Mouse (Mus musculus): ENCODE results near the gene Atrnl1. TPM values are rescaled to one million over a fixed set of nuclear protein-coding genes. Genes with fewer than 3 reads are reported as not detected.

Atrnl1 gene
- total RNA-seq, 1 experiment = 6.7 TPM

- H3K4me3 ChIP-seq (ENCODE audit: insufficient read depth in 1 of 2, low read depth in 1 of 2, low read length in 2 of 2, poor library complexity in 1 of 2, severe bottlenecking in 1 of 2) = no peak overlapping the region
- in situ Hi-C loops (cut with MboI; ENCODE audit: low sequenced_read_pairs in 2 of 2, unreplicated experiment in 2 of 2) = loop anchor here (10.0 to 25.0 kb wide), 2 partner anchors 164 to 487 kb away; no protein-coding TSS in a partner anchor
- no peaks in the 10 kb centered on the region for H3K9me3 ChIP-seq (ENCODE audit: control insufficient read depth, insufficient read depth, low read depth, low read length)
- H3K9ac ChIP-seq (ENCODE audit: insufficient read depth, low read depth, low read length, poor library complexity, severe bottlenecking) = no peak overlapping the region
- H3K27ac ChIP-seq (ENCODE audit: insufficient read depth, low read depth, low read length, poor library complexity, severe bottlenecking) = no peak overlapping the region; the same call in 1 of the 2 replicates
- no peaks in the 10 kb centered on the region for H3K4me1 ChIP-seq (ENCODE audit: control insufficient read depth in 2 of 2, insufficient read depth in 2 of 2, low read length in 2 of 2, poor library complexity in 1 of 2)
- TF ChIP-seq ZC3H11A (IDR thresholded peaks at IDR 0.05; ENCODE audit: borderline replicate concordance, low read depth, low read length) = no peak
- no peak for TF ChIP-seq HCFC1 (IDR thresholded peaks at IDR 0.05; ENCODE audit: borderline replicate concordance, insufficient read depth, low read length)
- TF ChIP-seq MAFK (IDR thresholded peaks at IDR 0.05; ENCODE audit: insufficient read depth, low read depth, low read length) = no peak
- no peak for TF ChIP-seq CHD2 (IDR thresholded peaks at IDR 0.05; ENCODE audit: low read depth, low read length)
- TF ChIP-seq ZNF384 (IDR thresholded peaks at IDR 0.05; ENCODE audit: low read depth, low read length) = no peak
- no peak for DNase-seq (ENCODE audit: low read depth, low spot score)
- H3K36me3 ChIP-seq (ENCODE audit: control insufficient read depth, insufficient read depth, low read length, poor library complexity, severe bottlenecking) = peaks cover 3% of the 10 kb centered on the region; the same call in 1 of the 2 replicates
Measured at GRCm38 (mm10) chr19:57648944-57649271, 38.1 kb downstream of the Atrnl1 start.

DNA sequence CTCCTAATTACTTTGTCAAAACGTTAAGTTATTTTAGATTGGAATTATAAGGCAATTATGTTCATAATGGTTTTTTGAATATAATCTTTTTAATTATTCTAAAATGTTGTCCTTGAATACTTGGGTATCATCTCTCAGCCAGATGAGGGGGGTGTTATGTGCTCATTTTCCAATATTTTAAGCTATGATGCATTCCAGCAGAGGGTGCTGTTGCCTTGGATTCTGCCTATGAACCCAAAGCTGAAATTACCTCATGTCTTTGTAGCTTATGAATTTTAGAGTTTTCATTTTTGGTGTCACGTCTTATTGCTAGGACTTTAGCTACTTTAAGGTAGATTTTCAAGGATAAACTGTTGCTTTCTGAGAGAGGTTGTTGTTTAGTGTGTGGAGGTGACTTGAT is 44.2 kb downstream of the Atrnl1 start:
- H3K4me1 ChIP-seq (ENCODE audit: control insufficient read depth in 2 of 2, insufficient read depth in 2 of 2, low read length in 2 of 2, poor library complexity in 1 of 2) = peaks cover 0 to 9% of the 10 kb centered on the region in 2 experiments; a peak in 1 of 4 replicates
- H3K9ac ChIP-seq (ENCODE audit: insufficient read depth, low read depth, low read length, poor library complexity, severe bottlenecking) = no peak overlapping the region
- H3K4me3 ChIP-seq (ENCODE audit: insufficient read depth in 1 of 2, low read depth in 1 of 2, low read length in 2 of 2, poor library complexity in 1 of 2, severe bottlenecking in 1 of 2) = no peak overlapping the region
- no peaks in the 10 kb centered on the region for H3K9me3 ChIP-seq (ENCODE audit: control insufficient read depth, insufficient read depth, low read depth, low read length)
- no peak overlapping the region for H3K27ac ChIP-seq (ENCODE audit: insufficient read depth, low read depth, low read length, poor library complexity, severe bottlenecking)
- TF ChIP-seq CHD2 (IDR thresholded peaks at IDR 0.05; ENCODE audit: low read depth, low read length) (no peak), MAFK (IDR thresholded peaks at IDR 0.05; ENCODE audit: insufficient read depth, low read depth, low read length) (no peak), ZC3H11A (IDR thresholded peaks at IDR 0.05; ENCODE audit: borderline replicate concordance, low read depth, low read length) (no peak), ZNF384 (IDR thresholded peaks at IDR 0.05; ENCODE audit: low read depth, low read length) (no peak), HCFC1 (IDR thresholded peaks at IDR 0.05; ENCODE audit: borderline replicate concordance, insufficient read depth, low read length) (no peak)
- H3K36me3 ChIP-seq (ENCODE audit: control insufficient read depth, insufficient read depth, low read length, poor library complexity, severe bottlenecking) = peaks cover 15% of the 10 kb centered on the region
- no peak for DNase-seq (ENCODE audit: low read depth, low spot score)
- in situ Hi-C loops (cut with MboI; ENCODE audit: low sequenced_read_pairs in 2 of 2, unreplicated experiment in 2 of 2) = no loop called here

- DNase-seq (ENCODE audit: low read depth, low spot score) = no peak
- Histone ChIP-seq H3K27ac (ENCODE audit: insufficient read depth, low read depth, low read length, poor library complexity, severe bottlenecking) (no peak overlapping the region), H3K4me3 (ENCODE audit: insufficient read depth in 1 of 2, low read depth in 1 of 2, low read length in 2 of 2, poor library complexity in 1 of 2, severe bottlenecking in 1 of 2) (no peak overlapping the region), H3K9ac (ENCODE audit: insufficient read depth, low read depth, low read length, poor library complexity, severe bottlenecking) (no peak overlapping the region), H3K4me1 (ENCODE audit: control insufficient read depth in 2 of 2, insufficient read depth in 2 of 2, low read length in 2 of 2, poor library complexity in 1 of 2) (peaks cover 0 to 9% of the 10 kb centered on the region in 2 experiments; a peak in 1 of 4 replicates), H3K36me3 (ENCODE audit: control insufficient read depth, insufficient read depth, low read length, poor library complexity, severe bottlenecking) (peaks cover 18% of the 10 kb centered on the region), H3K9me3 (ENCODE audit: control insufficient read depth, insufficient read depth, low read depth, low read length) (no peaks in the 10 kb centered on the region)
- in situ Hi-C loops (cut with MboI; ENCODE audit: low sequenced_read_pairs in 2 of 2, unreplicated experiment in 2 of 2) = no loop called here
- no peak for TF ChIP-seq ZNF384 (IDR thresholded peaks at IDR 0.05; ENCODE audit: low read depth, low read length)
- TF ChIP-seq HCFC1 (IDR thresholded peaks at IDR 0.05; ENCODE audit: borderline replicate concordance, insufficient read depth, low read length) = no peak
- no peak for TF ChIP-seq MAFK (IDR thresholded peaks at IDR 0.05; ENCODE audit: insufficient read depth, low read depth, low read length)
- TF ChIP-seq CHD2 (IDR thresholded peaks at IDR 0.05; ENCODE audit: low read depth, low read length) = no peak
- TF ChIP-seq ZC3H11A (IDR thresholded peaks at IDR 0.05; ENCODE audit: borderline replicate concordance, low read depth, low read length) = no peak
Measured at GRCm38 (mm10) chr19:57655491-57655890, 44.7 kb downstream of the Atrnl1 start.

DNA sequence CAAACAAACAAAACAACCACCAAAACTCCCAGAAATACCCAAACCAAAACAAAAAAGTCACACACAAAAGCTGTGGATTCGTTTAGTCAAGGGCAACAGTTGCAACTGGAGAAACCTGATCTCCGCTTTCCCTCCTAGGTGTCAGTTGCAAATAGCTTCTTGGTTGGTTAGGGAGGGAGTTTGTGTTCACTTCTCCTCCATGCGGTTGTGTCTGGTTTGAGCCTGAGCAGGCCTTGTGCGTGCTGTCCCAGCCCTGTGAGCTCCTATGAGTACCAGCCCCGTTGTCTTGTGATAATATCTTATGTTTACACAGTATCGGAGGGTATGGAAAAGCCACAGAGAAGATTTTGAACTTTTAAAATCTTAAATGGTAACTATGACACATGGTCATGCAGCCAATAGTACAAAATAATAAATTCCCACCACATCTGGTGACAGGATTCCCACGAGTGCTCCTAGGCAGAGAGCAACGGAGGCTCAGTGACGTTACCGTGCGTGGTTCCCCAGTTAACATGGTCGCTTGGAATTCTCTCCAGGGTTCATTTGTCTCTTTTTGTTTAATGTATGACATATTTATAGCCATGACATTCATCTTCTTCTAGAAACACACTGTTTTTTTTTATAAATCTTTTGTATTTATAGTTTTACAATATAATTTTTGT is 46.7 kb downstream of the Atrnl1 start:
- in situ Hi-C loops (cut with MboI; ENCODE audit: low sequenced_read_pairs in 2 of 2, unreplicated experiment in 2 of 2) = no loop called here
- H3K9ac ChIP-seq (ENCODE audit: insufficient read depth, low read depth, low read length, poor library complexity, severe bottlenecking) = no peak overlapping the region
- H3K9me3 ChIP-seq (ENCODE audit: control insufficient read depth, insufficient read depth, low read depth, low read length) = no peaks in the 10 kb centered on the region
- H3K4me3 ChIP-seq (ENCODE audit: insufficient read depth in 1 of 2, low read depth in 1 of 2, low read length in 2 of 2, poor library complexity in 1 of 2, severe bottlenecking in 1 of 2) = no peak overlapping the region
- peaks cover 0 to 9% of the 10 kb centered on the region in 2 experiments; a peak in 1 of 4 replicates for H3K4me1 ChIP-seq (ENCODE audit: control insufficient read depth in 2 of 2, insufficient read depth in 2 of 2, low read length in 2 of 2, poor library complexity in 1 of 2)
- peaks cover 24% of the 10 kb centered on the region for H3K36me3 ChIP-seq (ENCODE audit: control insufficient read depth, insufficient read depth, low read length, poor library complexity, severe bottlenecking)
- no peak overlapping the region for H3K27ac ChIP-seq (ENCODE audit: insufficient read depth, low read depth, low read length, poor library complexity, severe bottlenecking)
- no peak for DNase-seq (ENCODE audit: low read depth, low spot score)
- TF ChIP-seq HCFC1 (IDR thresholded peaks at IDR 0.05; ENCODE audit: borderline replicate concordance, insufficient read depth, low read length) (no peak), MAFK (IDR thresholded peaks at IDR 0.05; ENCODE audit: insufficient read depth, low read depth, low read length) (no peak), ZC3H11A (IDR thresholded peaks at IDR 0.05; ENCODE audit: borderline replicate concordance, low read depth, low read length) (no peak), CHD2 (IDR thresholded peaks at IDR 0.05; ENCODE audit: low read depth, low read length) (no peak), ZNF384 (IDR thresholded peaks at IDR 0.05; ENCODE audit: low read depth, low read length) (no peak)
